Mouse (Mus musculus) lung, adult 2 months (tissue): ENCODE results near the gene Nebl.

ENCODE experiments used
- CTCF ChIP-seq: fragments of 200-500 bp; IDR thresholded peaks from 2 replicates; pipeline ENCODE4 v1.5.1; 2011; ENCODE audit warnings: mild to moderate bottlenecking, low read length, control low read depth; ENCODE audit not compliant: insufficient read depth
- POLR2A ChIP-seq: fragments of 200-500 bp; IDR thresholded peaks from 2 replicates; pipeline ENCODE4 v1.6.1; 2011; ENCODE audit warnings: low read depth, mild to moderate bottlenecking, control low read depth, low read length, borderline replicate concordance; ENCODE audit errors: extremely low read depth

DNA sequence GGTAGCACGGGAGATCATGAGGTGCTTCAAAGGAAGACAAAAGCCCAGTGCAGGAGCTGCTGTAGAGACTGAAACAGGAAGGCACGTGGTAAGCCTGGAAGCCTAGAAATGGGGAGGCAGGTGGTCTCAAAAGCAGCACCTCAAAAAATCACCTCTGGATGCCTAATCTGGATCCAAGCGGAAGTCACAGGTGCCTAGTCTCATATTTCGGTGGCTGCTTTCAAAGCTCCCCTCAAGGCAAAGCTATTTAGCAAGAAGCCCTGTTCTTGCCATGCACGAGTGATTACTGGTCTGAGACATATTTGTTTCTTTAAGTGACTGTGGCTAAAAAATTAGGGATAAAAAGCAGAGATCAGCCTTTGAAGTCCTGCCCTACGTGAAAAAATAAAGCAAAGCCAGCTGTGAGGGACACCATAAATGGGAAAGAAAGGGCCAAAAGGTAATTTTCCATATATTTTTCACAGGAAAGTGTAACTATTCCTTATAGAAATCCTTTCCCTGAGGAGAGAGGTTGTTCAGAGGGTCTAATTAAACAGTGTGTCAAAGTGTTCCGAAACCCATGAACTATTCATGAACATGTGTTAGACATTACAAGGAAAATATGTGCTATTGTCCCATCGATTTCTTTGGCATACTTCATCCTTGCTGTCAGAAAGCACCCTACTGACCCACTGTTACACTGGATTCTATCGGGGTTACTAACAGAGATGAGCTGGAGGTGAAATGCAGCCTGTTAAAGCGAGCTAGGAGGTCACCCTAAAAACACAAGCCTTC, 206.9 kb downstream of the Nebl start:
- no peak for TF ChIP-seq POLR2A
- no peak for TF ChIP-seq CTCF
